Mouse (Mus musculus) v-Abl transformed pro-B cells (cell line): ENCODE results near the gene Kcnj2.

Experiments used
- in situ Hi-C, 2 experiments: fragments of 400-800 bp; cut with MboI; formaldehyde crosslinking; loops; one replicate each; pipeline ENCODE4 v1.15.1; 2025; ENCODE audit not compliant: unreplicated experiment in 2 of 2

The Kcnj2 gene

GRCm38 (mm10) chr11:111065635-111066298, at the start of gene Kcnj2:
TSS of gene Kcnj2 (plus strand) at chr11:111066164.
- in situ Hi-C loops: no loop called here

- in situ Hi-C loops: no loop called here
These were observed 49.8 kb upstream of the Kcnj2 start for GRCm38 (mm10) chr11:111016206-111016605.

- in situ Hi-C loops: no loop called here
These were observed 45.8 kb upstream of the Kcnj2 start for GRCm38 (mm10) chr11:111020211-111020610.

- in situ Hi-C loops: no loop called here
These were observed 43.2 kb upstream of the Kcnj2 start for GRCm38 (mm10) chr11:111022681-111023281.

- in situ Hi-C loops: loop anchor here (5.0 to 10.0 kb wide), 2 partner anchors 403 to 505 kb away; no protein-coding TSS in a partner anchor
These were observed 23.8 kb upstream of the Kcnj2 start for GRCm38 (mm10) chr11:111042175-111042574.

GRCm38 (mm10) chr11:111043298-111043697, 22.7 kb upstream of the Kcnj2 start:
- in situ Hi-C loops: loop anchor here (5.0 to 10.0 kb wide), 2 partner anchors 402 to 506 kb away; no protein-coding TSS in a partner anchor

GRCm38 (mm10) chr11:111054252-111054651, 11.7 kb upstream of the Kcnj2 start:
- in situ Hi-C loops: no loop called here

GRCm38 (mm10) chr11:111054854-111055822, 10.8 kb upstream of the Kcnj2 start:
- in situ Hi-C loops: no loop called here

- in situ Hi-C loops: no loop called here
These were observed 9.9 kb upstream of the Kcnj2 start for GRCm38 (mm10) chr11:111056030-111056429.

- in situ Hi-C loops: no loop called here
These were observed 8.5 kb upstream of the Kcnj2 start for GRCm38 (mm10) chr11:111057435-111057834.

GRCm38 (mm10) chr11:111059440-111059839, 6.5 kb upstream of the Kcnj2 start:
- in situ Hi-C loops: no loop called here

- in situ Hi-C loops: no loop called here
These were observed 5.7 kb upstream of the Kcnj2 start for GRCm38 (mm10) chr11:111060216-111060615.

GRCm38 (mm10) chr11:111064751-111065527, 1.0 kb upstream of the Kcnj2 start:
- in situ Hi-C loops: no loop called here

GRCm38 (mm10) chr11:111066299-111066691, 331 bp downstream of the Kcnj2 start:
- in situ Hi-C loops: no loop called here

- in situ Hi-C loops: no loop called here
These were observed 1.8 kb downstream of the Kcnj2 start for GRCm38 (mm10) chr11:111067787-111068186.

GRCm38 (mm10) chr11:111070460-111070859, 4.5 kb downstream of the Kcnj2 start:
- in situ Hi-C loops: no loop called here

- in situ Hi-C loops: no loop called here
These were observed 8.2 kb downstream of the Kcnj2 start for GRCm38 (mm10) chr11:111074131-111074530.

- in situ Hi-C loops: no loop called here
These were observed 12.1 kb downstream of the Kcnj2 start for GRCm38 (mm10) chr11:111078107-111078506.

GRCm38 (mm10) chr11:111083009-111083408, 17.0 kb downstream of the Kcnj2 start:
- in situ Hi-C loops: no loop called here

- in situ Hi-C loops: no loop called here
These were observed 21.0 kb downstream of the Kcnj2 start for GRCm38 (mm10) chr11:111086933-111087332.
